Mouse (Mus musculus) lung, postnatal 0 days (tissue): ENCODE results near the gene Mief2. TPM values are rescaled to one million over a fixed set of nuclear protein-coding genes. Genes with fewer than 3 reads are reported as not detected.

Experiments
- ATAC-seq: fragments of 200-750 bp; cut with Nextera tagmentation; 2 replicates; pipeline ENCODE4 v1.8.0; 2017; ENCODE audit warnings: moderate library complexity
- DNase-seq: peaks from one replicate; pipeline ENCODE4 v3.0.0-alpha.2; 2016; ENCODE audit warnings: low spot score
- H3K27ac ChIP-seq: fragments of 300-500 bp; sonication (generic); 2 replicates; pipeline ENCODE4 v1.5.1; 2014; ENCODE audit warnings: antibody characterized with exemption, mild to moderate bottlenecking, low read length, mixed read lengths
- H3K27me3 ChIP-seq: fragments of 300-500 bp; sonication (generic); replicated peaks from 2 replicates; pipeline ENCODE4 v1.6.1; 2014; ENCODE audit warnings: low read length, mixed read lengths; ENCODE audit not compliant: insufficient read depth
- H3K36me3 ChIP-seq: fragments of 300-500 bp; sonication (generic); 2 replicates; pipeline ENCODE4 v1.6.1; 2014; ENCODE audit warnings: low read length, mixed read lengths; ENCODE audit not compliant: insufficient read depth
- H3K4me1 ChIP-seq: fragments of 300-500 bp; sonication (generic); 2 replicates; pipeline ENCODE4 v1.6.1; 2014; ENCODE audit warnings: antibody characterized with exemption, low read depth, low read length, mixed read lengths; ENCODE audit not compliant: insufficient read depth
- H3K4me2 ChIP-seq: fragments of 300-500 bp; sonication (generic); replicated peaks from 2 replicates; pipeline ENCODE4 v1.6.1; 2014; ENCODE audit warnings: low read depth, mild to moderate bottlenecking, low read length, moderate library complexity, mixed read lengths
- H3K4me3 ChIP-seq: fragments of 300-500 bp; sonication (generic); 2 replicates; pipeline ENCODE4 v1.5.1; 2014; ENCODE audit warnings: low read depth, low read length
- H3K9ac ChIP-seq: fragments of 300-500 bp; sonication (generic); replicated peaks from 2 replicates; pipeline ENCODE4 v1.6.1; 2014; ENCODE audit warnings: low read depth, mild to moderate bottlenecking
- H3K9me3 ChIP-seq: fragments of 300-500 bp; sonication (generic); 2 replicates; pipeline ENCODE4 v1.6.1; 2016; ENCODE audit warnings: low read length, mixed read lengths
- CTCF ChIP-seq: IDR thresholded peaks from 2 replicates; pipeline ENCODE4 v1.5.1; 2016; ENCODE audit warnings: antibody characterized with exemption, mild to moderate bottlenecking
- EP300 ChIP-seq: IDR thresholded peaks from 2 replicates; pipeline ENCODE4 v1.6.1; 2016; ENCODE audit warnings: antibody characterized with exemption, mild to moderate bottlenecking, control low read depth
- WGBS: fragments of 180-500 bp; shearing (Covaris S2); extraction: QIAGEN DNeasy Blood & Tissue Kit; methylation state at CpG from one replicate; pipeline ENCODE4 v1.1.7; 2014; 5-methylcytosine and 5-hydroxymethylcytosine counted together
- polyA plus RNA-seq: library from polyadenylated mRNA; unstranded; fragments of >200 nt; fragmentation: Nextera tagmentation; extraction: Ambion mirVana; gene quantifications from 2 replicates; pipeline ENCODE4 v1.2.1, GENCODE M21; 2015

Gene Mief2
- polyA plus RNA-seq, 1 experiment from 2014 or later, result 15.2 TPM

DNA sequence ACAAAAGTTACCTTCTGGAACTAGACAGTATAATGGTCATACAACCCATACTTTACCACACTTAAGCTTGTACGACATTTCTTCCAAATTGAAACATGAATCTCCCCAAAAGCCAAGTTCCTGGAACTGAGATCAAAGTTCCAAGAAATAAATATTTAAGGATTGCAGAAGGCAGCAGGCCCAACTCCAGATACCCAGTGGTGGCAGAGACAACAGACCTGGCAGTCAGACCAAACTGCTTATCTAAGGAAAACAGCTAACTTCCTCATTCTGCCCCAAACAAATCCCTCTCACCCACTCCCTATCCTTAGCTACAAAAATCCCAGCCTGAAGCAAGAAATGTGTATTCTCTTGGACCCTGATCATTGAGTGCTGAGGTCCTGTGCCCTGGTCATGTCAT is 46.6 kb downstream of the Mief2 start:
- H3K9ac ChIP-seq, result peak overlapping the region; percentile 12; the same call in 1 of the 2 replicates
- H3K27ac ChIP-seq, result 0 out of 2 replicates have a peak overlapping the region, but pooled peaks have one; percentile 23
- ATAC-seq, result no peak

DNA sequence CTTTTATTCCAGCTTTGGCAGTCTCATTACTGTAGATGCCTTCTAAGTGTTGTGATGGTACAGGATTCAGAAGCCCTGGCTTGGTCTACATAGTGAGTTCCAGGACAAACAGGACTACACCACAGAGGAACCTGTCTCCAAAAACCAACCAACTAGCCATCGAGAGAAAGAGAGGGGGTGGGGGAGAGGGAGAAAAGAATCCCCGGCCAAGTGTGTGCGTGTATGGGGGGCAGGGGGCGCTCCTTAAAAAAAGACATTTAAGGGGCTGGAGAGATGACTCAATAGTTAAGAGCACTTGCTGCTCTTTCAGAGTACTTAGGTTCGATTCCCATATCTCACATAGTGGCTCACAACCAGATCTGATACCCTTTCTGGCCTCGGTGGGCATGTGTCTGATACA is 47.4 kb downstream of the Mief2 start:
- Histone ChIP-seq H3K9ac (peak overlapping the region; percentile 12; the same call in 1 of the 2 replicates), H3K9me3 (no peaks in the 10 kb centered on the region), H3K36me3 (no peaks in the 10 kb centered on the region; the same call in 1 of the 2 replicates), H3K4me2 (peak overlapping the region; percentile 70), H3K4me1 (peaks cover 37% of the 10 kb centered on the region), H3K27me3 (no peaks in the 10 kb centered on the region), H3K27ac (peak overlapping the region; percentile 23; the same call in 1 of the 2 replicates), H3K4me3 (no peak overlapping the region)
- 34% methylated on average over 6 of the region's 6 CpGs for WGBS
- TF ChIP-seq CTCF (no peak), EP300 (no peak)
- no peak for DNase-seq
- no peak for ATAC-seq

More for the DNA sequence above, 46.6 kb downstream of the Mief2 start:
- TF ChIP-seq CTCF (no peak), EP300 (no peak)
- Histone ChIP-seq H3K9me3 (no peaks in the 10 kb centered on the region), H3K4me1 (peaks cover 30% of the 10 kb centered on the region), H3K4me3 (no peak overlapping the region), H3K27me3 (no peaks in the 10 kb centered on the region), H3K4me2 (no peak overlapping the region), H3K36me3 (no peaks in the 10 kb centered on the region)
- DNase-seq, result peak; percentile 33
- WGBS, result 28% methylated on average over 1 of the region's 1 CpGs

DNA sequence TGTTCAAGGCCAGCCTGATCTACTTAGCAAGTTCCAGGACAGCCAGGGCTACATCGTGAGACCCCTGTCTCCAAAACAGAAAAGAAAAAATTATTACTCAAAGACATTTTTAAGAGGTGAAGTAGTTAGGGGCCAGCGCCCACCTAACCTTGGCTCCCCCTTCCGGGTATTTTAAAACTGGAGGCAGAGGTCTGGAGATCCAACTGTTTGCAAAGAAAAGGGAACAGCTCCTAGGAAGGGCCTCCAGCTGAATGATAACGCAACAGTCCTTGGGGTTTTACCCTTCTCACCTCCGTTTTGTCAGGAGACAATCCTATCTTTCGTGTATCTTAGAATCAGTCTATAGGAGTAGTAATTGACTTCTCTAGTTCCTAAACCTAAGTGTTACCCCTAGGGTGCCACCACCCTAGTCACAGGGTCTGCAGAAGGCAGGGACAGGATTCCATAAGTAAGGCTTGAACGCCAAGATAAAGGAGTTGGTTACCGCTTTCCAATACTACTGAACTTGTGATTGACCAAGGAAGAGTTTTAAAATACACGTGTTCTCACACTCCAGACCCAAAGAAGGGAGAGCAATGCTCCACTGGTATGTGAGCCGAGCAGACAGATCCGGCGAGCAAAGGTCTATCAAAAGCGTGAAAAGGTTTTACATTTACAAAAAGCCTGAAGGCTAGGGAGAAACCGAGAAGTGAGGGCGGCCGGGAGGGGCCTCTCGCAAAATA is 48.1 kb downstream of the Mief2 start:
- Histone ChIP-seq H3K4me3 (peak overlapping the region; percentile 71), H3K4me2 (peak overlapping the region; percentile 70), H3K36me3 (no peaks in the 10 kb centered on the region; the same call in 1 of the 2 replicates), H3K9me3 (no peaks in the 10 kb centered on the region), H3K27me3 (no peaks in the 10 kb centered on the region), H3K9ac (peak overlapping the region; percentile 68), H3K4me1 (peaks cover 44% of the 10 kb centered on the region), H3K27ac (peak overlapping the region; percentile 78)
- ATAC-seq, result no peak
- 3% methylated on average over 17 of the region's 17 CpGs for WGBS
- TF ChIP-seq CTCF (no peak), EP300 (no peak)
- DNase-seq, result peak; percentile 32

GRCm38 (mm10) chr11:60776829-60777740 is 48.9 kb downstream of the Mief2 start, which contains the start of the genes Top3a and Smcr8:
TSS of gene Top3a (minus strand) at chr11:60777365.
TSS of gene Smcr8 (plus strand) at chr11:60777524.
- Histone ChIP-seq H3K4me3 (peak within 1 kb of the TSS; percentile 71), H3K36me3 (no peaks in the 10 kb centered on the region; the same call in 1 of the 2 replicates), H3K9me3 (no peaks in the 10 kb centered on the region), H3K4me2 (peak within 1 kb of the TSS; percentile 70), H3K9ac (peak within 1 kb of the TSS; percentile 69), H3K27me3 (no peaks in the 10 kb centered on the region), H3K4me1 (peaks cover 52% of the 10 kb centered on the region), H3K27ac (peak within 1 kb of the TSS; percentile 78)
- WGBS, result under 1% methylated on average over 62 of the region's 62 CpGs
- peak; percentile 98 for DNase-seq
- TF ChIP-seq EP300 (peak; percentile 73; the same call in 1 of the 2 replicates), CTCF (no peak)
- ATAC-seq, result peak; percentile 96

GRCm38 (mm10) chr11:60777801-60778370 is 49.7 kb downstream of the Mief2 start:
- DNase-seq, result peak; percentile 15
- H3K4me1 ChIP-seq, result peaks cover 59% of the 10 kb centered on the region
- TF ChIP-seq EP300 (no peak), CTCF (no peak)
- H3K36me3 ChIP-seq, result no peaks in the 10 kb centered on the region; the same call in 1 of the 2 replicates
- peak overlapping the region; percentile 71 for H3K4me3 ChIP-seq
- 24% methylated on average over 16 of the region's 16 CpGs for WGBS
- peak overlapping the region; percentile 69 for H3K9ac ChIP-seq
- H3K27ac ChIP-seq, result peak overlapping the region; percentile 78
- ATAC-seq, result no peak
- H3K4me2 ChIP-seq, result peak overlapping the region; percentile 70
- no peaks in the 10 kb centered on the region for H3K9me3 ChIP-seq
- no peaks in the 10 kb centered on the region for H3K27me3 ChIP-seq
